Mouse (Mus musculus) limb, embryonic 14.5 days (tissue): ENCODE results near the gene Uri1. TPM values are rescaled to one million over a fixed set of nuclear protein-coding genes. Genes with fewer than 3 reads are reported as not detected.

Experiments
- ATAC-seq: fragments of 200-750 bp; cut with Nextera tagmentation; 2 replicates; pipeline ENCODE4 v1.8.0; 2017; ENCODE audit warnings: low read depth, moderate number of reproducible peaks, moderate TSS enrichment; ENCODE audit not compliant: low FRiP score
- DNase-seq: peaks from one replicate; pipeline ENCODE4 v3.0.0-alpha.2; 2015; ENCODE audit warnings: low spot score
- H3K27ac ChIP-seq: fragments of 300-500 bp; sonication (generic); replicated peaks from 2 replicates; pipeline ENCODE4 v1.5.1; 2014; ENCODE audit warnings: low read depth, mild to moderate bottlenecking, low read length, moderate library complexity, mixed read lengths
- H3K27me3 ChIP-seq: fragments of 300-500 bp; sonication (generic); 2 replicates; pipeline ENCODE4 v1.6.1; 2014; ENCODE audit warnings: low read length, mixed read lengths; ENCODE audit not compliant: control insufficient read depth, insufficient read depth
- H3K36me3 ChIP-seq: fragments of 300-500 bp; sonication (generic); 2 replicates; pipeline ENCODE4 v1.6.1; 2014; ENCODE audit warnings: mild to moderate bottlenecking, low read length, moderate library complexity, mixed read lengths; ENCODE audit not compliant: control insufficient read depth, insufficient read depth
- H3K4me1 ChIP-seq: fragments of 300-500 bp; sonication (generic); 2 replicates; pipeline ENCODE4 v1.6.1; 2014; ENCODE audit warnings: antibody characterized with exemption, low read length, mixed read lengths; ENCODE audit not compliant: control insufficient read depth, insufficient read depth
- H3K4me2 ChIP-seq: fragments of 300-500 bp; sonication (generic); replicated peaks from 2 replicates; pipeline ENCODE4 v1.6.1; 2014; ENCODE audit warnings: low read depth, mild to moderate bottlenecking, low read length, moderate library complexity; ENCODE audit not compliant: severe bottlenecking
- H3K4me3 ChIP-seq: fragments of 300-500 bp; sonication (generic); replicated peaks from 2 replicates; pipeline ENCODE4 v1.5.1; 2014; ENCODE audit warnings: low read length
- H3K9ac ChIP-seq: fragments of 300-500 bp; sonication (generic); 2 replicates; pipeline ENCODE4 v1.6.1; 2014; ENCODE audit warnings: mild to moderate bottlenecking, low read depth, low read length, moderate library complexity; ENCODE audit not compliant: severe bottlenecking
- H3K9me3 ChIP-seq: fragments of 300-500 bp; sonication (generic); 2 replicates; pipeline ENCODE4 v1.6.1; 2016; ENCODE audit warnings: low read length; ENCODE audit not compliant: control insufficient read depth
- POLR2A ChIP-seq: fragments of 200-500 bp; IDR thresholded peaks from 2 replicates; pipeline ENCODE4 v1.8.0; 2012; ENCODE audit warnings: inconsistent platforms, mild to moderate bottlenecking, moderate library complexity, borderline replicate concordance; ENCODE audit not compliant: insufficient read depth, insufficient read length; ENCODE audit errors: extremely low read depth
- WGBS: fragments of 180-500 bp; shearing (Covaris S2); extraction: QIAGEN DNeasy Blood & Tissue Kit; methylation state at CpG from one replicate; pipeline ENCODE4 v1.1.7; 2014; 5-methylcytosine and 5-hydroxymethylcytosine counted together
- polyA plus RNA-seq, 2 experiments: library from polyadenylated mRNA; depleted of rRNA in 1 of 2; stranded (reverse) in 1 of 2; unstranded in 1 of 2; fragments of >200 nt; fragmentation: Nextera tagmentation in 1 of 2; extraction: Ambion mirVana in 1 of 2; gene quantifications; 2 replicates each; pipeline versions ENCODE4 v1.2.1 to v1.2.3; 2012 to 2014

Uri1 gene
- polyA plus RNA-seq, 2 experiments: 29.0 to 43.4 TPM

DNA sequence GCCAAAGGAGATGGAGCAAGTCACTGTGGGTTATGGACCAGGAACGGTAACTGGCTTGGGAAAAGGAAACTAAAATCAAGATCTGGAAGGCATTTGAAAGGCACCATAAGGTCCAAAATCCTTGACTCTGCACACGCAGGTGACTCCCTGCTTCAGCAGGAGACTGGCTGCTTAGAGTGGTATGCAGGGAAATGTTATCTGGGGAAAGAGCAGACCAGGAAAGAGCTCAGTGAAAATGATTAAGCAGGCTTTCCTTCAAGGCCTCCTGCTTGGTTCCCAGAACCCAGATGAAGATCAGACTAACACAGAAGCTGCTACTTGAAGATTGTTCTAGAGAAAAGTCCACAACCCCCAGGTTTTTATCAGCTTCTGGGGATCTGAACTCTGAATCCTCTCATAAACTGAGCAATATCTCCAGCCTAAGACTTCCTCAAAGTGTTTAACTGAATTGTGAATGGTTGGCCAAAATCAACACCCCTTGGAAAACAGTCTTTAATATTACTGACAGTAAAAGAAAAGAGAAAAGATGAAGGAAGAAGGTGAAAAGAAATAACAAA, 50.3 kb downstream of the Uri1 start:
- ATAC-seq (no peak), DNase-seq (no peak)
- no peak for TF ChIP-seq POLR2A
- no peaks in the 10 kb centered on the region for H3K27me3 ChIP-seq
- peaks cover 9% of the 10 kb centered on the region; the same call in 1 of the 2 replicates for H3K4me1 ChIP-seq
- H3K9ac ChIP-seq: no peak overlapping the region
- H3K27ac ChIP-seq: no peak overlapping the region
- no peak overlapping the region for H3K4me2 ChIP-seq
- WGBS: 58% methylated on average over 2 of the region's 2 CpGs
- peaks cover 10% of the 10 kb centered on the region for H3K36me3 ChIP-seq
- H3K9me3 ChIP-seq: no peaks in the 10 kb centered on the region
- H3K4me3 ChIP-seq: no peak overlapping the region

DNA sequence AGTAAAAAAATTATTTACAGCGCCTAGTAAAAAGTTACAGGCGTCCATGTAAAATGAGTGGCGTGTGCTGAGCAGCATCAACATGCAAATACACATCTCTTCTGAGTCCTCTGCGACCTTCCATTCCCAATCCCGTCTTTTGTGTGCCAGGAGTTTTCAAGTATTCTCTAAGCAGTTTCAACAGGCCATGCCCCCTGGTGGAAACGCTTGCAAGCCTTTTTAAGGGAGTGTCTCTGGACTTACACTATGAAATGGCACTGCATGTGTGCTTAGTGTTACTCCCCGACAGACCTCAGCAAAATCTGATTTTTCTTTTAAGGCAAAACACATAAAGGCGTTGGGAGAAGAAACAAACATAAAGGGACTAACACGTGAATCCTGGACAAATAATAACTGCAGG, 50.8 kb downstream of the Uri1 start:
- Histone ChIP-seq H3K9me3 (no peaks in the 10 kb centered on the region), H3K9ac (no peak overlapping the region), H3K4me2 (no peak overlapping the region), H3K27ac (no peak overlapping the region), H3K27me3 (no peaks in the 10 kb centered on the region), H3K4me1 (peaks cover 9% of the 10 kb centered on the region; the same call in 1 of the 2 replicates), H3K4me3 (no peak overlapping the region), H3K36me3 (peaks cover 10% of the 10 kb centered on the region)
- no peak for TF ChIP-seq POLR2A
- DNase-seq (no peak), ATAC-seq (no peak)
- 64% methylated on average over 9 of the region's 9 CpGs for WGBS

DNA sequence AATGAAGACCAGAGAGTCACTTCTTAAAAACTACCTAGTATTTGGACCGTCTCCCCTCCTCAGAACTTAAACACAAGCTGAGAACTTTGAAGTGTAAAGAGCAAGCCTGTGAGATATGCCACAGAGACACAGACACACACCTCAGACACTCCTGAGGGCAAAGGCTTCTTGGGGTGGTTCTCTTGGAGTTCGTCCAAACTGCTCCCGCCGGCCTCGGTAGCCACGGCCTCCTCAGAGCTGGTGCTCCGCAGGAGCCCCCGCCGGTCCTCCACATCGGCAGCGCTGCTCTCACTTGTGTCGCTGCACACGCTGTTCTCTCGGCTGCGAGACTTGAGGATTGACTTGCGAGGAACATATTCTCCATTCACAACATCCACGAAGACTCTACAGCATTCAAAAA, 61.0 kb downstream of the Uri1 start:
- Histone ChIP-seq H3K9ac (no peak overlapping the region), H3K36me3 (peaks cover 56% of the 10 kb centered on the region), H3K4me3 (no peak overlapping the region), H3K9me3 (no peaks in the 10 kb centered on the region), H3K4me1 (no peaks in the 10 kb centered on the region), H3K4me2 (no peak overlapping the region), H3K27ac (no peak overlapping the region), H3K27me3 (no peaks in the 10 kb centered on the region)
- no peak for TF ChIP-seq POLR2A
- WGBS: 87% methylated on average over 17 of the region's 17 CpGs
- DNase-seq (no peak), ATAC-seq (no peak)

DNA sequence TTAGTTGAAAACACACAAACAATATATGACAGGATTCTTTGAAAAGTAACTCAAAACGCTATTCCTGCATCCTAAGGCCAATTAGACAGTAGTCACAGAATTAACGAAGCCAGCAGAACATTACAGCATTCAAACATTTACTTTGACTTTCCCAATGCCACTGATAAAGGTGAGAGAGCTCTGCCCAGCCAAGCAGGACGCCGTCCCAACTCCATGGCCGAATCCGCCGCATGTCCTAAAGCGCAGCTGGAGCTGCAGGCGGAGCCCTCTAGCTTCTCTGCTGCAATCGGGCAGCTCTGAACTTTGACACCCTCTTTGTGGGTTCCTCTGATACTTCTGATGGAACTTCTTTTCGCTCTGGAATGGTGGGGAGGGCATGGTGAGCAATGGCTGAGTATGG, 62.1 kb downstream of the Uri1 start:
- Histone ChIP-seq H3K27ac (no peak overlapping the region), H3K9ac (no peak overlapping the region), H3K4me3 (no peak overlapping the region), H3K4me1 (no peaks in the 10 kb centered on the region), H3K9me3 (no peaks in the 10 kb centered on the region), H3K27me3 (no peaks in the 10 kb centered on the region), H3K4me2 (no peak overlapping the region), H3K36me3 (peaks cover 60% of the 10 kb centered on the region)
- ATAC-seq (no peak), DNase-seq (no peak)
- no peak for TF ChIP-seq POLR2A
- 89% methylated on average over 11 of the region's 11 CpGs for WGBS

DNA sequence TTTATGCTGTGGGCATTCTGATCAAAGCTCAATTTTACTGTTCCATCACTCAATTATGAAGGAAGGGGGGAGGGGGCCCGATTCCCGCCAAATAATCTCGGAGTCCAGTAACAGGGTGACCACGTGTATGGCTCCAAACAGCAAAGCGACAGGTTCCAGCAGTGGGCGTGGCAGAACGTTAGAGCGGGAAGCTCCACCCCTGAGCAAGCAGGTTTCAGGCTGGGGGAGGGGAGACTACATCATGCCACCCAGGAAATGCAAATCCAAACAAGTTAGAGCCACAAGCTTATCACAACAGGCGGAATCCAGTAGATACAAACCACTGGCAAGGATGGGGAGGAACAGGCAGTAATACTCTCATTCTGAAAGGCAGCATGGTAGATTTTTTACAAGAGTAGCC, 71.5 kb downstream of the Uri1 start:
- Histone ChIP-seq H3K9me3 (no peaks in the 10 kb centered on the region), H3K4me2 (no peak overlapping the region), H3K27me3 (no peaks in the 10 kb centered on the region), H3K9ac (no peak overlapping the region), H3K36me3 (peaks cover 7% of the 10 kb centered on the region; the same call in 1 of the 2 replicates), H3K4me3 (no peak overlapping the region), H3K4me1 (no peaks in the 10 kb centered on the region), H3K27ac (no peak overlapping the region)
- no peak for ATAC-seq
- TF ChIP-seq POLR2A: no peak
- 82% methylated on average over 9 of the region's 9 CpGs for WGBS
- DNase-seq: no peak
